Mouse (Mus musculus): Measurements from ENCODE around the gene Gm10324.
"Not testable (repeated sequence)": the region's sequence is repeated elsewhere in the genome, so short reads cannot be mapped to it uniquely, and the experiment has no call there.

Gm10324 gene

GRCm38 (mm10) chr13:66119247-66119646 is at the start of gene Gm10324:
Gene Gm10324, plus strand, starts transcription at chr13:66119547.
- not testable (repeated sequence) for DNase-seq (ENCODE audit: low spot score in 2 of 2)

Measured in right cerebral cortex, adult 2 months (tissue).